Mouse (Mus musculus) cerebellum, adult (tissue): ENCODE data around the gene Clybl.

ENCODE experiments used
- ATAC-seq: cut with Nextera tagmentation; 2 replicates; pipeline ENCODE4 v1.9.2; 2017; ENCODE audit warnings: mild to moderate bottlenecking, moderate library complexity, mixed read lengths; ENCODE audit not compliant: insufficient number of reproducible peaks, low FRiP score, low TSS enrichment

The Clybl gene

DNA sequence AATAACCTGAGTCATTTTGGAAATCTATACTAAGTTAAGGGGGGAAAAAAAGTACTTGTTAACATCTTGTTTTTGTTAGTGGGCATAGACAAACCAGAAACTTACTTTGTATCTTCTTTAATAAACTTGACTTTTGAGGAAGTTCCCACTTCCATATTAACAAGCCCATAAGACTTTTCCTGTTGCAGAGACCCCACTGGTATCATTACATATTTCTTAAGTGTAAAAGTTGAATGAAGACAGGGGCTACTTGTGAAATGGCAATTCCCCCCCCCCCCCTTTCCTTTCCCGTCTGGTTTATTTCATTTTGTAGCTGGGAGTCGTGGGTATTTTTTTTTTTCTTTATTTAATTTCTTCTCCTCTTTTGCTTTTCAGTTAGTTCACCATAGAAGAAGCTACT, 115.4 kb downstream of the Clybl start:
- no peak for ATAC-seq

DNA sequence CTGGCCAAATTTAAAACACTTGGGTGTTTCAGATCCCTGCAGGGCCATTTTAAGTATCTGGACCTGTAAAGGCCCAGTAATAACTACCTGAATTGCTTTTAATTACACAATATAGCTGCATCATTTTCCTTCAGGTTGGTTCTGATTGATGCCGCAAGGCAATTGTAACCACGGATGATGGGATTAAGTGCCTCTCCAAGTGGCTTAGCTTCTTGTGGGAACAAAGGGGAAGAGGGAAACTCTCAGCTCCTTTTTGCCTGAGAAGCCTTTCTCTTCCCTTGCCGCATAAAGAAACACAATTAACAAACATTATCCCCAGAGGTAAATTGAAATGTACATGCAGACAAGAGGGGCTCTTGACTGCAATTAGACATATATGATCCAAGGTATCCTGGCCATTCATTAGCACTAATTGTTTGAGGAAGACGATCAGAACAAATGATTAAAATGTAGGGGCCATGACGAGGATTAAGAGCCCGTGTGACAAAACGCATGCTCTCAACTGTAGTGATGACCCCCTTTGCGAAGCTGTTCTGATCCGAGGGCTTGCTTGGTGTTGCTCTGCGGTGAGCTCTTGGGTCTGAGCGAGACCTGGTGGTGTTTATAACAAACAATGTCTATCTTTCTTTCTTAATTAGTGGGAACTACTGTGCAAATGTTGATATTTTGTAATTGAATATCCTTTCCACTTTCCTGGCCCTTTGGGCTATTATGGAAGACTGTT, 116.0 kb downstream of the Clybl start:
- no peak for ATAC-seq

DNA sequence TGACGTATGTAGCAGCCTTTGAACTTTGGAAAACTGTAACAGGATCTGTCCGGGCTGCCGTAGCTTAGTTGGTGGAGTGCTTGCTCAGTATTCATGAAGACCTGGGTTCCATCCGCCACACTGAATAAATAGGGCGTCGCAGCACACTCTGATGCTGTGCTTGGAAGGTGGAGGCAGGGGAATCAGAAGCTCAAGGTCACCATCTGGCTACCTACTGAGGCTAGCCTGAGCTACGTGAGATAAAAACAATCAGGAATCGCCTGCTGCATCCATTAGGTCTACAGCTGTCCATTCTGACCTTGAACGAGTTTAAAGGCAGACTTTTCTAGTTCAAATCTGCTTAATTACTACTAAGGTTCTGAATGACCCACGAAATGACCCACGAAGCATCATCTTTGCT, 118.8 kb downstream of the Clybl start:
- no peak for ATAC-seq

DNA sequence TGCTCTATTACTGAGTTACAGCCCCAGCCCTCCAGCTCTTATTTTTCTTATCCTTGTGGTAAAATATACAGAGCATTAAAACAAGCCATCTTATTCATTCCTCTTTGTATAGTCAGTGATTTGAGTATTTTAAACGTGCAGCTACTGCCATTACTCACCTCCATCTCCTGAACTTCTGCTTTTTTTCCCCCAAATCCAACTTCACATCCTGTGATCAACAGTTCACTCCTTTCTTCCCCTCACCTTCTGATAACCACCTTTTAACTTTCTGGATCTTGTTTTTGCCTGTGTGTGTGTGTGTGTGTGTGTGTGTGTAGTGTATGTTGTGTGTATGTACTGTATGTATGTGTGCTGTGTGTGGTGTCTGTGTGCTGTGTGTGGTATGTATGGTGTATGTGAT, 122.3 kb downstream of the Clybl start:
- no peak for ATAC-seq

DNA sequence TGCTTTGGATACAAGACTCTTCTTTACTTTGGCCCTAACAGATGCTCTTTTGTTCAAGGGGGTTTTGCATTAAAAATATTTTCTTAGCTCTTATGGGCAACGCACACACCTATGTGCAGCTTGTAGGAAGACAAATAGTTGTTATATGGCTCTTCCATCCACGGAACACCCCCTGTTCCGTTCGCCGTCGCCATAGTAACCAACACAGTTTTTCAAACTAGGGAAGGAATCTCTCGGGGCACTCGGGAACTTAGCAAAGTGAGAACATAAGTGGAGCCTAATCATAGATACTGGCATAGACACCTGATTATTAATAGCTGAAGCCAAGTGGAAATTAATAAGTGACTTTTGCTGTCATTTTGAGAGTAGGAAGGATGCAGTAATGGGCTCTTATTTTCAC, 123.6 kb downstream of the Clybl start:
- ATAC-seq: no peak

DNA sequence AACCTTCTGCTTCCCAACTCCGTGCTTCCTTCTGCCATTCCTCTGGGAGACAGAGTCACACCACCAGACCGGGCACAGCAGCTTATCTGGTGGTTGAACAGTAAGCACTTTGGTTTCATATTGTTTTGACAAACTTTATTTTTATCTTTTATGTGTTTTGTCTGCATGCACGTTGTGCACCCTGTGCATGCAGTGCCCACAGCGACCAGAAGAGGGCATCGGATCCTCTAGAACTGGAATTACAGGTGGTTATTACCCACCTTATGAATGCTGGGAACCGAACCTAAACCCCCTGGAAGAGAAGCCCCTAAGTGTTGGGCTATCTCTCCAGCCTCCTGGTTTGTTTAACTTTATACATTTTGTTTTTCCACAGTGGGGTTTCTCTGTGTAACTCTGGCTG, 130.9 kb downstream of the Clybl start:
- no peak for ATAC-seq

DNA sequence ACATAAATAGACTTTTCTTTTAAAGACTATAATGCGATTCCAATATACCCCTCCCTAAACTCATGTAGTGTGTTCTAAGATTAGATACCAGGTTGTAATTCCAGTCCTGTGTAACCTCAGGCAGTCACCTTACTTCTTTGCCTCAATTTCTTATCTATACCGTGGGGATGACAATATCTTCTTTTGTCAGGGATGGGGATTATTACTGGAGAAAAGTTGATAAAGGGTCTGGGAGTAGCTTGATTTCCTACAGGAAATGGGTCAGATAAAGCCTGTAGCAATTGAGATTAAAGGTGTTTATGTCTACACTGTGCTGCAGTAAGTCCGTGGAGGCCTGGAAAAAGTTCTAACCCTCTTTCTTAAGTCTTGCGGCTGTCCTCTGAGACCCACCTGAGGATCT, 131.8 kb downstream of the Clybl start:
- ATAC-seq: no peak

DNA sequence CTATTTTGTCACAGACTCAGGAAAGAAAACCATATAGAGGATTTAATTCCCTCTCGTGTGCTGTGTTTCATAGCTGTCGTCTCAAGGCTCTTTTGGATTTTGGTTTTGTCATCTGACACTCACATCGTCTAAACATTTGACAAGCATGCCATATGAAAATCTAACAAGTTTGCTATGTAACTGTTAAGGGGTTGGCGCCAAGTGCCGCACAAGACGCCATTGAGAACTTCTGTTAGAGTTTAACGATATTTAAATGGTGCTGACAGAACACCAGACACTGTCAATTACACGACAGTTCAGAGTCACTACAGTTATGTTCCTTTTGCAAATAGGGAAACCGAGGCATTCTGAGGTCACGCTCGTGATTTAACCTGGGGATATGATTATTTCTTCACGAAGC, 134.2 kb downstream of the Clybl start:
- no peak for ATAC-seq

DNA sequence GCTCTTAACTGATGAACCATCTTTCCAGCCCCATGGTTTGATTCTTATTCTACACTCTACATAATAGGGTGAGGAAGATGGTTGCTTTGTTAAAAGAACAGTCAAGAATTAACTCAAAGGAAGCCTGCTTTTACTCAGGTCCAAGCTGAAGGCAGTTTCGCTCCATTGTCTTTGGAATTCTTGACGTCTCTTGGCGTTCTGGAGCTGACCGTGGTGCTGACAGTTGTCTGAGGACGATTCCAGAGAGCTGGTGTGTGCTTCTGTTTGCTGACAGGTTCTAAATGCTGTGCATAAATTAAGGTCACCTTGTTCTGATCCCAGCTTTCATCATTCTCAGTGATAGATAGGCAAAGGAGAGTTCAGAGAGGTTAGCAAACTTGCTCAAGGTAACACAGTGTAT, 140.6 kb downstream of the Clybl start:
- no peak for ATAC-seq

DNA sequence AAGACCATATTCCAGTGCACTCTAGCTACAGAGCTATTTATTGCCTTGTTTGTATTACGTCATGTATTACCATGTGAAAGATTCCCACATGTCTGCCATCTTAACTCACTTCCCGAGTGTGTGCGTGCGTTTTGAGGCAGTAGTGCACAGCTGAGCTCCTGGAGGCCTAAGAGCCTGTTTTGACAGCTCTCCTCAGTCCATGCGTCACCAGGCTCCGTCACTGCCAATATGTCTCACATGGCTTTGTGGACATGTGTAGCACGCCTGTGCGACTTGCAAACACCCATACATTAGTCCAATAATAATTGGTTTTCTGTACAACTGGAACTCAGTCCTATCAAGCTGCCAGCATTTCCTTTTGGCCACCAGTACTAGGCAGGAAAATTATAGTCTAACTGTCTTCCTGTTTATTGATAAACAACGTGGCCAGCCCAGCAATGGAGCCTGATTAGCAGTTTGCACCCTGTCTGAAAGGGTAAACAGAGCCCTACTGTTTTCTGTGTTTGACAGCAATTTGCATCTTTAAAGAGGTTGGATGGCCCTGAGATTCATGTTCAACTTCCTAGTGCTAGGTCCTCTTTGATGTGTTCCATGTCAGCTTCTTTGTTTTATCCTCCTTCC, 142.4 kb downstream of the Clybl start:
- no peak for ATAC-seq

DNA sequence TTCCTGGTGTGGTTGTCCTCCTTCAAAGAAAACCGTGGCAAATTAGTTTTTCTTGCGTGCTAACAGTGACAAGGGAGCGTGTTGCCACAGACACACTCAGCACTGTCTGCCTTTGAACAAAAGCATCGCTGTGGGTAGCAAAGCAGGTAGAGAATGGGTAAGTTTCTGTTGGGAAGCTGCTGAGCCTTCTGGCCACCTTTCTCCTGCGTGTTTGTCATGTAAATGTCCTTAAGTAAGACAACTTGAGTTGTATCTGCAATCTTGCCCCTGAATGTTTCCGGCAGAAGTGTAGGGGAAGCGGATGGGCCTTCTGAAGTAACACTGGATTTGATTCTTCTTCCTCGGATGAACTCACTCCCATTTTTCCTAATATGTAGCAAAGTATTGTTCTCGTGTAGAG, 148.6 kb downstream of the Clybl start:
- no peak for ATAC-seq

DNA sequence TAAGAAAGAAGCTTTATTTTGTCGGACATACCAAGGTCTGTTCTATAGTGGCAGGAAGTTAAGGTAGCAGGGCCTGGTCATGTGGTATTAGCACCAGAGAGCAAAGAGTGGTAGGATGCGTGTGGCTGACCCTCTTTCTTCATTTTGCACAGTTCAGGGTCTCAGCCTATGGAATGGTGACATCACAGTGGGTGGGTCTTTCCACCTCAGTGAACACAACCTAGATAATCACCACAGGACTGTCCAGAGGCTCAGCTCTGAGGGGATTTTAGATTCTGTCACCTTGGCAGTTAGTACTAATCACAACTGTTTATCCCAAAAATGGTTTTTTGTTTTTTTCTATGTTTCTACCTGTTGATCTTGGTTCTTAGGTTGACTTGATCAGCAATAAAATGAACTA, 149.2 kb downstream of the Clybl start:
- ATAC-seq: no peak

DNA sequence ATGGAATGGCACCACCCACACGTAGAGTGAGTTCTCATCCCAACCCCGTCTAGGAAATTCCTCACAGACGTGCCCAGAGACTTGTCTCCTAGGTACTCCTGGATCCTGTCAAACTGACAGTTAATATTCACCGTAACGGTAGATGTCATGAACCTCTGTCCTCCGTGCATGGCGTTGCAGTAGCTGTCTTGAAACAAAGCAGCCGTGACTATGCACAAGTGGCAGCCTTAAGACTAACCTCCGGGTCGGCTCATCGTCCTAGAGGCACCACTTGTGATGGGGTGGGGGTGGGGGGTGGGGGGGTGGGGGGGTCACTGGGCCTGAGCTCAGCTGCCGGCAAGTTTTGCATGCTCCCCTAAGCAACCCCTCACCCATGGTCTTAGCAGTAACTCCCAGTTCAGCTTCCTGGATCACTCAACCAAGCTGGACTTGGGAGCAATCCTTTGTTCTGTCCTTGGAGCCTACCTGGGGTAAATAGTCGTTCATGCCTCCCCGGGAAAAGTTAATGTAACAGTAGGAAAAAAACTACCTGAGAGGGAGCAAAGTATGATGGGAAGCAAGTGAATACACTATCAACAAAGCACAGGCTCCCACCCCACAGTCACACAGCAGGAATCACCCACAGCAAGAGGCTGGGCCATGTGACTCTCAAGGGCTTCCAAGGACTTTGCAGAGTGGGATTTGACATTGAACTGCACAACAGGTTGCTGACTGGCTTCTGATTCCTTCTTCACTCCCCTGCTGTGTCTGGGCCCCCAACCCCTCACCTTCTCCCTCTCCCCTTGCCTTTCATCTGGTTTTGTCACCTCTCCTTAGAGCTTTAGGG, 150.3 kb downstream of the Clybl start:
- ATAC-seq: no peak

DNA sequence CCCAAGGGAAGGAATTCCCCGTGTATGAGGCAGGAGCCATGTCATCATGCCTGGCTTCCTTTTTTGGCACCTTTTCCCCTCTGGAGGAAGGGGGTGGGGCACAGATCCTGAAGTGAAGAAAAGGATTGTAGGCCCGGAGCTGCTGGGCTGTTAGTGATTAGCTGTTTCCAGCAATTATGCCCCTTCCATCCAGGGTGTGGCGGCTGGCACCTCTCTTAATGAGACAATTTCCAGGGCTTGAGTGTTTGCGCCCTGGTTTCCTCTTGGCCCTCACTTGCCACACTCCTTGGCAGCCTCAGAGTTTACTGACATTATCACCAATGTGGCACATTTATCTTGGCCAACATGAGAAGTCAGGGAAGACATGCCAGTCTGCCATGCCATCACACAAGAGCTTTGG, 155.5 kb downstream of the Clybl start:
- no peak for ATAC-seq

DNA sequence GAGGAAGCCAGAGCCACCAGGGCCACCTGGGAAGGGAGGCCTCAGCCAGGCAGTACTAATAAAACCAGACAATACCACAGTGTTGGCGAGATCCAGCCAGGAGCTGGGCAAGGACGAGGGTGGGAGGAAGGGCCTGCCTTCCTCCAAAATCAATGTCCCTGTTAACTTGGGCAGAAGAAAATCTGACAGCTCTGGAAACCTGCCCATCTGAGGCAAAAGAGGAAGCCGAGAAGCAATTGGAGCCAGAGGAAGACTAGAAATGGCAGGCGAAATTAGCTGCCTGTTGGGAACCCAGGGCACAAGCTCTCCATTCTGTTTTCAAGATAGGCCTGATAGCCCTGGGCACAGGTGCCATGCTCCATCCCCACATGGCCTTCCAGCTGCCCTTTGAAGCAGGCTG, 157.3 kb downstream of the Clybl start:
- peak; percentile 96 for ATAC-seq

DNA sequence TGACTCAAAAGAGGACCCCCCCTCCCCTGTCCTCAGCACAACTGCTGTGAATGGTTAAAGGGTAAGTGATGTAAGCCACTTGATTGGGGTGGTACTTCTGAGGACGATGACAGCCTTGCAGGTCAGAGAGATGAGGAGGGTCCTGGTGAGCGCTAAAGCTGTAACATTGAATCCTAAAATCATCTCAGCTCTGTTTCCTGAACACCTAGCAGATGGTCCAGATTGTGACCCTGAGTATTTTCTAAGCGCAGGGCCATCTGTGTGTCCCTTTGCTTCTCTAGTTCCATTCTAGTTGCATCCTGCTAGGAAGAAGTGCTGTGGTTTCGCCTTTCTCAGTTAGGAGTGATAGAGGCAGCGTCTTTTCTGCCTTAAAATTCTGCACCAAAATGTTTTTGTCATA, 158.6 kb downstream of the Clybl start:
- ATAC-seq: no peak

DNA sequence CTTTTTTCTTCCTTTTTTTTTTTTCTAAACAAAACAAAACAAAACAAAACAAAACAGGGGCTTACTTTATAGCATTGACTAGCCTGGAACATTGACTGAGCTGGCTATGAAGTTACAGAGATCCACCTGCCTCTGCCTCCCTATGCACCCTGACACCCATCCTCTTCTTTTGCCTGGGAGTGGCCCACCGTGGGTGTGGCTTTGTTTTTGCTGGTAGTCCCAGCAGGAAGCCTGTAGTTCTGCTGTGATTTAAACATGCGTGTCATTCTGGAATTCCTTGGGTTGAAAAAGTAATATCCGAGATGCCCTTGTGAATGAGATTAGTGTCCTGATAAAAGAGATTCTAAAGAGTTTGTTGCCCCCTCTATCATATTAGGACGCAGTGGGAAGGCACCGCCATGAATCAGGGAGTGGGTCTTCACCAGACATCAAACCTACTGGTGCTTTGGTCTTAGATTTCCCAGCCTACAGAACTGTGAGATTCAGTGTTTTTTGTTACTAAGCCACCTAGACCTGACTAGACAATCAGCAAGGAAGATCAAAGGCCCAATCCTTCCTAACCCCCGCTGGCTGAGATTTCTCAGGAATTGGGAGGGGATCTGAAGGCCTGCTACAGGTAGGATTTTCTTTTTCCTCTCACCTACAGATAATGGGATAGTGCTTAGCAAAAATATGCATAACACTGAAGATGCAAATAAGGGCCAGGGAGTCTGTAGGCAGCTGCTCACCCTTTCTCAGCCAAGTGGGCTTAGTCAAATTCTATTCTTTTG, 160.3 kb downstream of the Clybl start:
- no peak for ATAC-seq

DNA sequence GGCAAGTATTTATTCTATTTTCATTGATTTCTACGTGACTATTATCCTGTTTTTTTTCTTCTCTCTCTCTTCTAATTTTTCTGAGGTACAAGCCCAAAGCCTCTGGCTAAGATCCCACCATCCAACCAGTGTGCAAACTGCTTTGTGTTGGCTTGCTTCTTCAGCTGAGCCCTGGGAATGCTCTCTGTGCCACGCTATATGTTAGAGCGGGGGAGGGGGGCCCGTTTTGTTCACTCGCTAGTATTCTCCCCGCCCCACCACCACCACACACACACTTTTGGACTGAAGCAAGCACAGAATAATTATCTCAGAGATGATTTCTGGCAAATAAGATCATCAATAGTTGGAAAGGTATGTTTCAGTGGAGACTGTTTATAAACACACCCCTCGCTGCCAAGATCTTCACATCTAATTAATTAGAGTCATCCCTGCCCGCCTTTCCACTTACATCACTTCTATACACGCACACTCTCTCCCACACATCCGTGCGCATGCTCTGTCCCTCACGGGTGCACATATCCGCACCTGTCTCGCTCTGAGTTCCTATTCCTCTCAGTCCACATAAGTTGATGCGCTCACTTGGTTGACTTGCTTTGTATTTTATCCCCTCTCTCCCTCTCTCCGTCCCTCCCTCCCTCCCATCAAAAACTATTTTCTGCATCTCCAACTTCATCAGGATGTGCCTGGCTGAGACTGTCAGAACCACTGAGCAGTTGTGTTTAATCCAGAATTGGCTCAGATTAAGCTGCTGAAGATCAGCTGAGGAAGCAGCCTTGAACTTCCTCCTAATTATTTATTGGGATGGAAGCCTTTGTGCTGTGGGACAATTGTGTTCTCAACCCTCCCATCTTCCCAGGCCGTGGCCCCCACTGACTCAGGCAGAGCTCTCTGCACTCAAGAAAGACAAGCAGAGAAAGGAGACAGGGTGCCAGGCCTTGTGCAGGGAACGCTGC, 163.0 kb downstream of the Clybl start:
- no peak for ATAC-seq

DNA sequence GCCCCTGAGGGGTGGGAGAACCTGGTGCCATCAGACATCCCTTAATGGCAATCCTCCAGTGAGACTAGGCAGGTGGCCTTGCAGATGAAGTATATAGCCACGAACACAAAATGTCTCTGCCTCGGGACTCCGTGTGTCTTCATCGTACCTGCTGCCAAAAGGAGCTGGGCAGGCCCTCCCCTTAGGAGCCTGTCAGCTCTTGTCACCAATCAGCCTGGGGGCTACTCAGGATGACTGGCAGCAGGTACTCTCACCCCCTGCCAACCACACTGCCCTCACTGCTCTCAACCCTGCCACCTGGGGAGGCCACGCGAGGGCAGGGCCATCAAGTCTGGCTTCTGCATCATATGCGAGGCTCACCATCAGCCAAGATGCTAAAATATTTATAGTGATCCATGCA, 166.6 kb downstream of the Clybl start:
- 0 out of 2 replicates have a peak, but pooled peaks have one; percentile 7 for ATAC-seq

DNA sequence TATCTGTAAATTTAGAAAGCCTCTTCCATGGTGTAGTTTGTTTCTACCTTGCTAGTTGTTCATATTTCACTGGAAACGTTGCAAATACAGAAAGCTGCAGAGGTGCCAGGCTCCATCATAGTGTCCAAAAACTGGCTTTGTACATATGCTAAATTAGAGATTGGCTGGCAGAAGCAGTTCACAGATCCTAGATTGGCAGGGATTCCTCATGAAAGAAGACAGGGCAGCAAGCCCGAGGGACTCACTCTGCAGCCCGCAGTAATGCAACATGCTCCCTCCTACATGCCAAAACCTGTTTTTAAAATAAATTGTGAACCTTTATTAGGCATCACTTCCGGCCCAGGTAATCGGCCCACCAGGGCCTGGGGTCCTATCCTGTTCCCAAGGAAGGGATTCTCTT, 167.8 kb downstream of the Clybl start:
- ATAC-seq: peak; percentile 66; the same call in 1 of the 2 replicates
